Mouse (Mus musculus): ENCODE results near the gene Spata17. TPM values are rescaled to one million over a fixed set of nuclear protein-coding genes. Genes with fewer than 3 reads are reported as not detected.

The Spata17 gene
- total and polyA plus RNA-seq, 3 experiments, result 0.24 TPM; not detected in 2

- Histone ChIP-seq H3K4me1 (ENCODE audit: control insufficient read depth in 1 of 2, insufficient read depth in 2 of 2) (peaks cover 0 to 10% of the 10 kb centered on the region in 2 experiments; a peak in 2 of 4 replicates), H3K27me3 (replicated peaks) (no peaks in the 10 kb centered on the region), H3K9me3 (replicated peaks; ENCODE audit: low read length) (no peaks in the 10 kb centered on the region), H3K9ac (ENCODE audit: insufficient read depth, low read depth) (no peak overlapping the region), H3K4me2 (ENCODE audit: insufficient read depth, low read depth, poor library complexity, severe bottlenecking) (no peak overlapping the region), H3K27ac (ENCODE audit: insufficient read depth, low read depth) (no peak overlapping the region), H3K4me3 (replicated peaks in 1 of 3; ENCODE audit: low read depth in 2 of 3, low read length in 2 of 3, poor library complexity in 1 of 3) (no peak overlapping the region), H3K79me2 (replicated peaks; ENCODE audit: control insufficient read depth, extremely low read depth, insufficient read depth, poor library complexity, severe bottlenecking) (no peaks in the 10 kb centered on the region), H3K36me3 (replicated peaks in 1 of 2; ENCODE audit: control insufficient read depth in 1 of 2, insufficient read depth in 1 of 2, low read length in 1 of 2) (no peaks in the 10 kb centered on the region)
- no peak for TF ChIP-seq MAX (IDR thresholded peaks at IDR 0.05; ENCODE audit: low read length)
- TF ChIP-seq E2F4 (IDR thresholded peaks at IDR 0.05; ENCODE audit: insufficient replicate concordance, low read depth, low read length), result no peak
- no peak for TF ChIP-seq JUND (conservative IDR thresholded peaks at IDR 0.05; ENCODE audit: low read depth, low read length)
- TF ChIP-seq NELFE (IDR thresholded peaks at IDR 0.05; ENCODE audit: low read depth, low read length), result no peak
- TF ChIP-seq ETS1 (conservative IDR thresholded peaks at IDR 0.05; ENCODE audit: low read depth, low read length), result no peak
- TF ChIP-seq SIN3A (IDR thresholded peaks at IDR 0.05; ENCODE audit: low read length), result no peak
- no peak for TF ChIP-seq USF2 (conservative IDR thresholded peaks at IDR 0.05; ENCODE audit: low read depth, low read length)
- TF ChIP-seq KAT2A (IDR thresholded peaks at IDR 0.05; ENCODE audit: insufficient replicate concordance, low read length), result no peak
- no peak for TF ChIP-seq USF1 (IDR thresholded peaks at IDR 0.05; ENCODE audit: low read depth, low read length)
- no peak for TF ChIP-seq CHD2 (IDR thresholded peaks at IDR 0.05; ENCODE audit: low read length)
- TF ChIP-seq BHLHE40 (IDR thresholded peaks at IDR 0.05; ENCODE audit: low read depth, low read length), result no peak
- TF ChIP-seq RCOR1 (conservative IDR thresholded peaks at IDR 0.05; ENCODE audit: low read depth, low read length), result no peak
- no peak for TF ChIP-seq ZKSCAN1 (IDR thresholded peaks at IDR 0.05; ENCODE audit: borderline replicate concordance, low read depth, low read length)
- TF ChIP-seq CTCF (conservative IDR thresholded peaks at IDR 0.05 in 1 of 2, IDR thresholded peaks at IDR 0.05 in 1 of 2; ENCODE audit: low read depth in 2 of 2, low read length in 2 of 2), result no peak
- no peak for TF ChIP-seq IRF4 (IDR thresholded peaks at IDR 0.05; ENCODE audit: low read depth, low read length)
- TF ChIP-seq POLR2AphosphoS2 (IDR thresholded peaks at IDR 0.05; ENCODE audit: low read depth, low read length), result no peak
- TF ChIP-seq CHD1 (IDR thresholded peaks at IDR 0.05; ENCODE audit: low read depth, low read length), result no peak
- dilution Hi-C loops (cut with MboI; ENCODE audit: extremely low pct_ligation_motif_present, extremely low pct_unique_long_range_greater_than_20kb, low sequenced_read_pairs) (no loop called here), in situ Hi-C loops (cut with MboI; ENCODE audit: low pct_ligation_motif_present, low pct_unique_long_range_greater_than_20kb, low sequenced_read_pairs) (no loop called here)
- no peak for DNase-seq (ENCODE audit: extremely low read depth)
These were observed 160.9 kb downstream of the Spata17 start for GRCm38 (mm10) chr1:187054333-187054732.

DNA sequence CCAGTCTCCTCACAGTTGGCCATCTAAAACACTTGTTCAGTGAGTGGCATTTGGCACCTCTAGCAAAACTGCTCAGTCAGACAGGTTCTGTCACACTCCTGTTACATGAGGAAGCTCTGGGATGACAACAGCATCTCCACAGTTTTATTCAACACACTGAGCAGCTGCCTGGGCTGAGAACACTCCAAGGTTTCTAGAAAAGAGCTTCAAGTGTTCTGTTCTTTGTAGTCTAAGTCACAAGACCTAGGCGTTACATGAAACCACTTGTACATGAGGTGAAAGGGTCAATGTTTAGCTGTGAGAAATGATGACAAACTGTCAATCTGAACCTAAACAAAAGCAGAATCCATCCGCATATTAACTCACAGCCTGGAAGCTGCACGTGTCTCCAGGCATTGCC is 161.4 kb downstream of the Spata17 start:
- H3K9me3 ChIP-seq (replicated peaks; ENCODE audit: low read length), result no peaks in the 10 kb centered on the region
- no peaks in the 10 kb centered on the region for H3K79me2 ChIP-seq (replicated peaks; ENCODE audit: control insufficient read depth, extremely low read depth, insufficient read depth, poor library complexity, severe bottlenecking)
- H3K4me3 ChIP-seq (replicated peaks in 1 of 3; ENCODE audit: low read depth in 2 of 3, low read length in 2 of 3, poor library complexity in 1 of 3), result no peak overlapping the region
- H3K27me3 ChIP-seq (replicated peaks), result no peaks in the 10 kb centered on the region
- peaks cover 0 to 10% of the 10 kb centered on the region in 2 experiments; a peak in 2 of 4 replicates for H3K4me1 ChIP-seq (ENCODE audit: control insufficient read depth in 1 of 2, insufficient read depth in 2 of 2)
- no peaks in the 10 kb centered on the region for H3K36me3 ChIP-seq (replicated peaks in 1 of 2; ENCODE audit: control insufficient read depth in 1 of 2, insufficient read depth in 1 of 2, low read length in 1 of 2)
- DNase-seq (ENCODE audit: extremely low read depth), result no peak
- no peak overlapping the region for H3K27ac ChIP-seq (ENCODE audit: insufficient read depth, low read depth)
- dilution Hi-C loops (cut with MboI; ENCODE audit: extremely low pct_ligation_motif_present, extremely low pct_unique_long_range_greater_than_20kb, low sequenced_read_pairs) (no loop called here), in situ Hi-C loops (cut with MboI; ENCODE audit: low pct_ligation_motif_present, low pct_unique_long_range_greater_than_20kb, low sequenced_read_pairs) (no loop called here)
- TF ChIP-seq CHD1 (IDR thresholded peaks at IDR 0.05; ENCODE audit: low read depth, low read length), result no peak
- no peak for TF ChIP-seq MAX (IDR thresholded peaks at IDR 0.05; ENCODE audit: low read length)
- TF ChIP-seq POLR2AphosphoS2 (IDR thresholded peaks at IDR 0.05; ENCODE audit: low read depth, low read length), result no peak
- TF ChIP-seq ZKSCAN1 (IDR thresholded peaks at IDR 0.05; ENCODE audit: borderline replicate concordance, low read depth, low read length), result no peak
- TF ChIP-seq UBTF (IDR thresholded peaks at IDR 0.05; ENCODE audit: low read depth, low read length), result no peak
- TF ChIP-seq CHD2 (IDR thresholded peaks at IDR 0.05; ENCODE audit: low read length), result no peak
- no peak for TF ChIP-seq ETS1 (conservative IDR thresholded peaks at IDR 0.05; ENCODE audit: low read depth, low read length)
- no peak for TF ChIP-seq JUND (conservative IDR thresholded peaks at IDR 0.05; ENCODE audit: low read depth, low read length)
- TF ChIP-seq E2F4 (IDR thresholded peaks at IDR 0.05; ENCODE audit: insufficient replicate concordance, low read depth, low read length), result no peak
- TF ChIP-seq ELF1 (IDR thresholded peaks at IDR 0.05; ENCODE audit: low read depth, low read length), result no peak
- TF ChIP-seq MAZ (IDR thresholded peaks at IDR 0.05; ENCODE audit: low read depth, low read length), result no peak
- no peak for TF ChIP-seq ZMIZ1 (IDR thresholded peaks at IDR 0.05; ENCODE audit: low read depth, low read length)
- no peak for TF ChIP-seq RCOR1 (conservative IDR thresholded peaks at IDR 0.05; ENCODE audit: low read depth, low read length)
- no peak for TF ChIP-seq EP300 (IDR thresholded peaks at IDR 0.05; ENCODE audit: low read length)
- TF ChIP-seq NELFE (IDR thresholded peaks at IDR 0.05; ENCODE audit: low read depth, low read length), result no peak
- TF ChIP-seq USF2 (conservative IDR thresholded peaks at IDR 0.05; ENCODE audit: low read depth, low read length), result no peak
- H3K9ac ChIP-seq (ENCODE audit: insufficient read depth, low read depth), result no peak overlapping the region
- H3K4me2 ChIP-seq (ENCODE audit: insufficient read depth, low read depth, poor library complexity, severe bottlenecking), result no peak overlapping the region

Measured in CH12.LX (cell line).